Mouse (Mus musculus) CD4-positive, CD25-positive, alpha-beta regulatory T cell (primary cell): ENCODE measurements around the gene Higd1c. TPM values are rescaled to one million over a fixed set of nuclear protein-coding genes. Genes with fewer than 3 reads are reported as not detected.

Experiments
- polyA plus RNA-seq: library from polyadenylated mRNA; unstranded; fragments of 100-300 nt; shearing (Covaris generic); gene quantifications from one replicate; pipeline ENCODE4 v1.2.1, GENCODE M21; 2017

The Higd1c gene
- not detected for polyA plus RNA-seq

DNA sequence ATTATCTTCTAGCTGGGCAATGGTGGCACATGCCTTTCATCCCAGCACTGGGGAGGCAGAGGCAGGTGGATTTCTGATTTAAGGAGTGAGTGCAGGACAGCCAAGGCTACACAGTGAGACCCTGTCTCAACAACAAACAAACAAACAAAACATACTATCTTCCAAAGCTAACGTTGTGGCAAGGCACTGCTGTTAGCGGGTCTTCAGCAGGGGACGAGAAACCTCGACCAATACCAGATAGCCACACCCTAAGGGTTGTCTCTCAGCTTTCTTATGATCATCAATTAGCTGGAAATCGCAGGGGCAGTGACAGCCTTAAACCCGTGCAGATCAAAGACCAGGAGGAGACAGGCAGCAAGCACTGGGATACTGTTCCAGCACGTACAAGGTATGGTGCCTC lies at the start of gene Higd1c:
Gene Higd1c (plus strand): TSS at position 301 of the 400 bp plus-strand sequence.

DNA sequence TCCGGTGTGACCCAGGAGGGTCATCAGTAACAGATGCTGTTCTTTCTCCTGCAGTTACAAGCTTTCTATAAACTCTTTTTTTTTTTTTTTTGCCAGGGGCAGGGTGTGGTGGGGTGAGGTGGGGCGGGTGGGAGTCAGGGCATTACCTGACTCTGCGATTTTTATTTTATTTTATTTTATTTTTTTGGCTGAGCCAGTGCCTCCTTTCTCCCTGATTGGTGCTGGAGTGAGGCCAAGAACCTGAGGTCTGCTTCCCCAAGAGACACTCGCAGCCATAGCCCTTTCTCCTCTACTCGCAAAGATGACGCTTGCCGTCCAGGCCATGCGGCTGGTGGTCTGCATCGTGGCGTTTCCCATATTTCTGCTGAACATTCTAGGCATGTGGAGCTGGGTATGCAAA lies 29.7 kb upstream of the Higd1c start, which contains the start of gene Mettl7a3:
Gene Mettl7a3 (plus strand): TSS at position 301 of the 400 bp plus-strand sequence.

DNA sequence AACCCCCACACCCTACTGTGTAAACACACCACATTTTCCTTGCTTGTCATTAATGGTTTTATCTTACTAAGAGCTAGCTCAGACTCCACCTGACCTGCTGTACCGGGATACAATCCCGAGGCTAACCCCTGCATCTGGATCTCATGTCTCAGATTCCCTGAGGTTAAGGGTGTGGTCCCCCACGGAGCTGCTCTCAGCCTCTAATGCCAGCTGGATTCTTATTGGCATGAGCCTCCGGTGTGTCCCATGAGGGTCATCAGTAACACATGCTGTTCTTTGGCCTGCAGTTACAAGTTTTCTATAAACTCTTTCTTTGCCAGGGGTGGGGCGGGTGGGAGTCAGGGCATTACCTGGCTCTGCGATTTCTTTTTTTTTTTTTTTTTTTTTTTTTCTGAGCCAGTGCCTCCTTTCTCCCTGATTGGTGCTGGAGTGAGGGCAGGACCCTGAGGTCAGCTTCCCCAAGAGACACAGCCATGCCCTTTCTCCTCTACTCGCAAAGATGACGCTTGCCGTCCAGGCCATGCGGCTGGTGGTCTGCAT lies 11.6 kb upstream of the Higd1c start, which contains the start of the genes Methig1 and Mettl7a2:
Gene Methig1 (plus strand): TSS at position 439 of the 540 bp plus-strand sequence.
Gene Mettl7a2 (plus strand): TSS at position 490 of the 540 bp plus-strand sequence.

DNA sequence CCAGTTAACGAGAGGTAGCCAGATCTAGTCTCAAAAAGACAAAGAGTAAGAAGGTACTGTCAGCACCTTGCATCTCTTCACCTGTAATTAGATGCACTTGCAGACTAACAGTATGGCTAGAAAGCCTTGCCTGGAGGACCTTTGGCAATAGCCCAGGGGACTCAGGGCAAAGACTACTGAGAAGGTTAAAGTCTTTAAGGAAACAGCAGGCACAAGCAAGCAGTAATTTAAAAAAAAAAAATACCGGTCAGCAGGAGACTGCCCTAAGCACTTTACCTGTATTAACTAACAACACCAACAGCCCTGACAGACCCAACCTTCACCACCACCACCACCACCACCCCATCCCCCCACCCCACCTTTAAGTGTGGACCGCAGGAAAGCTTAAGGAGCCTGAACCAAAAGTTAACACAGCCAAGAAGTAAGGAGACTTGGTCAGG lies 57.4 kb downstream of the Higd1c start, which contains the start of gene Gm5475:
Gene Gm5475 (plus strand): TSS at position 390 of the 440 bp plus-strand sequence.

DNA sequence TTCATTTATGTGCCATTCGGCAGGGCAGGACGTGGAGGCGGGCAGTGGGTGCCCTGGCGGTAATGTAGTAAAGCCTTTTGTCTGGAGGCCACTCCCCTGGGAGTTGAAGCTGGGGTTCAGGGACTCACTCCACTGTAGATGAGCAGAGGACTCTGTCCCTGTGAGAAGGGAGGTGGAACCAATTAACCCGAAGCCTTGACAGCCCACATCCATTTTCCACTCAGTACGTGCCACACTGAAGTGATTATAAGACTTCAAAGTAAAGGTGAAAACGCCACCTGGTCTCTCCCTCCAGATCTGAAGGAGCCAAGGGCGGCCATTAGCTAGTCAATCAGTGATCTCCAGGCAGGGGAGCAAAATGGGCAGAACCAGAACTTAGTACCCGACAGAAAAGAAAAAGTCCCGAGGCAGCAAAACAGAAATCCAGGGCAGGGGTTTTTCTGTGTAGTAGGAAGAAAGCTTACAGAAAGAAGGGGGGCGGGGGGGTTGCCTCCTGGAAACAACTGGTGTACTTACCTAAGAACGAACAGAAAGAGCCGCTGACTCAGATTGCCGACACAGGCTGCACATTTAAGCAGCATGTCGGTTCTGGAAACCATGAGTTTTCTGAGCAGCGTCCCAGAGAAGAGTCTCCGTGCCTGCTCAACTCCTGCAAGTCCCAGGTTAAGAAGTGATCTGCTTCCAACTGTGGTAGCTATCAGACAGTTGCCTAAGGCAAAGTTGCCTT lies 60.2 kb downstream of the Higd1c start, which contains the start of gene Slc11a2:
Gene Slc11a2 (minus strand): TSS at position 677 of the 727 bp plus-strand sequence.

Other genes starting within 250 kb of the Higd1c start
- gene Atf1, start 136.7 kb upstream of the Higd1c start, polyA plus RNA-seq: 54.5 TPM
- not detected for gene Tmprss12, start 83.7 kb upstream of the Higd1c start, polyA plus RNA-seq
- 5.6 TPM for gene Mettl7a1, start 60.4 kb upstream of the Higd1c start, polyA plus RNA-seq
- not detected for gene Mettl7a3, start 29.6 kb upstream of the Higd1c start, polyA plus RNA-seq
- 0.13 TPM for gene Methig1, start 11.4 kb upstream of the Higd1c start, polyA plus RNA-seq
- gene Mettl7a2, start 11.3 kb upstream of the Higd1c start, polyA plus RNA-seq: not detected
- 0.22 TPM for gene Gm5475, start 57.6 kb downstream of the Higd1c start, polyA plus RNA-seq
- gene Slc11a2, start 60.5 kb downstream of the Higd1c start, polyA plus RNA-seq: 31.7 TPM
- 49.7 TPM for gene Letmd1, start 104.5 kb downstream of the Higd1c start, polyA plus RNA-seq
- gene Csrnp2, start 130.9 kb downstream of the Higd1c start, polyA plus RNA-seq: 5.9 TPM
- gene Tfcp2, start 187.5 kb downstream of the Higd1c start, polyA plus RNA-seq: 9.6 TPM
- 17.6 TPM for gene Pou6f1, start 235.4 kb downstream of the Higd1c start, polyA plus RNA-seq